Mouse (Mus musculus) telencephalon, adult 2 months (tissue): ENCODE data around the gene Gpr165.

Experiments used
- DNase-seq: peaks from one replicate; pipeline ENCODE4 v3.0.0-alpha.2; 2011; ENCODE audit warnings: low read depth, low spot score

Gpr165 gene

DNA sequence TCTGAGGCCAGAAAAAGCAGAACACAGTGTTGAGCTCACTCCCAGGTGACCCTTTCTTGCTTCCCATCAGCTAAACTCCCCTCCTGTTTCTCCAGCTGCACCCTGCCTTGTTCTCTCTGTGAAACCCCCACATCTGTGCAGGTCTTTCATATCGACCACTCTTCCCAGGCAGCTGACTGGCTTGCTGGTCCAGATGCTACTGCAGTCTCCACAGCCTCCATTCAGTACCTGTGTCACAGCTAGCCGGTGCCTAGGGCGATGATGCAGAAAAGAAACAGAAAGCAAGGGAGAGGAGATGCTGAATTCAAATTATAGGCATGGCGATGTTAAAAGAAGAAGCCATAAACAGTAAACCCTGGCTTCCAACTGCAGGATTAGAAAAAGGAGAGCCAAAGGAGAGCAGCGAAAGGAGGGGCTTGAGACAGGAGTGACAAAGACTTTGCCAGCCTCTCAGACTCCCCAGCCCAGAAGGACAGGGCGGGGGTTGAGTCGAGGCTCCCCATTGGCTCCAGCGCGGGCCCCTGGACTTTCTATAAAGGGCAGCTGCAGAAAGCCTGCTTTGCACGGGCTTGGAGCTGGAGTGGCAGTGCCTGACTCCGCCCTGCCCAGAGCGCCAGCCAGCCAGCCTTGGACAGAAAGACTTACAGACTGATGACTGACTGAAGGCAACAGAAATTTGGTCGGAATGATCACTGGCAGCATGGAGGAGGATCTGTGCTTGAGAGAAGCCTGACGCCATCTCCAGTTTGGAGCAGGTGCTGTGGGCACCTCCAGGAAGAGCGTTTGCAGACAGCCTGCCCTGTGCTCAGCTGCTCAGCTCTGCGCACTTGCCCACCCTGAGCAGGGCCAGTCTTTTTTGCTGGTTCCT, at the start of gene Gpr165:
TSS of gene Gpr165 (plus strand) at position 535 of the 868 bp plus-strand sequence.
- peak; percentile 56 for DNase-seq

DNA sequence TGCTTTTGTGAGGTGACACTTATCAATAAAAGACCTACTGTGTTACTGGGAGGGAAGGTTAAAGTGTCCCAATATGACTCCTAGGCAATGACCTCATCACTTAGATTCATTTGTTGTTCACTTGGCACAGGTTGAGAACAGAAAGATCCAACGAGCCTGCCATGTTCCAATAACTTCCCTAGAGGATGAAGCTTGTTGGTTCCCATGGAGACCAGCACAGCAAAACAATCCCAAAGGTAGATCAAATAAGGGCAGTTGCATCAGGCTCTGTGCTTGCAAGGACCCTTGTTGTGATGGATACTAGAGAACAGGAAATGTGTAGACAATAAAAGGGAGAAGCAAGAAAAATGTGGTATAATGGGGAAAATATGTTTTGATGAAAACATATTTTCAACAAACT, 38.4 kb upstream of the Gpr165 start:
- DNase-seq: no peak
